Mouse (Mus musculus) embryonic facial prominence, embryonic 12.5 days (tissue): ENCODE measurements around the gene Atp6ap1. TPM values are rescaled to one million over a fixed set of nuclear protein-coding genes. Genes with fewer than 3 reads are reported as not detected.

Experiments
- ATAC-seq: fragments of 200-750 bp; cut with Nextera tagmentation; 2 replicates; pipeline ENCODE4 v1.8.0; 2017; ENCODE audit not compliant: insufficient number of reproducible peaks, insufficient read depth, low FRiP score, low TSS enrichment
- H3K27ac ChIP-seq: fragments of 300-500 bp; sonication (generic); 2 replicates; pipeline ENCODE4 v1.5.1; 2016; ENCODE audit warnings: mild to moderate bottlenecking
- H3K27me3 ChIP-seq: fragments of 300-500 bp; sonication (generic); 2 replicates; pipeline ENCODE4 v1.6.1; 2016; ENCODE audit warnings: mild to moderate bottlenecking, moderate library complexity
- H3K36me3 ChIP-seq: fragments of 300-500 bp; sonication (generic); 2 replicates; pipeline ENCODE4 v1.6.1; 2016; ENCODE audit warnings: mild to moderate bottlenecking
- H3K4me1 ChIP-seq: fragments of 300-500 bp; sonication (generic); 2 replicates; pipeline ENCODE4 v1.6.1; 2016
- H3K4me2 ChIP-seq: fragments of 300-500 bp; sonication (generic); replicated peaks from 2 replicates; pipeline ENCODE4 v1.6.1; 2016; ENCODE audit warnings: mild to moderate bottlenecking, moderate library complexity
- H3K4me3 ChIP-seq: fragments of 300-500 bp; sonication (generic); 2 replicates; pipeline ENCODE4 v1.5.1; 2016; ENCODE audit warnings: mild to moderate bottlenecking
- H3K9ac ChIP-seq: fragments of 300-500 bp; sonication (generic); 2 replicates; pipeline ENCODE4 v1.6.1; 2016; ENCODE audit warnings: mild to moderate bottlenecking, moderate library complexity
- H3K9me3 ChIP-seq: fragments of 300-500 bp; sonication (generic); 2 replicates; pipeline ENCODE4 v1.6.1; 2016; ENCODE audit warnings: mild to moderate bottlenecking, moderate library complexity
- WGBS: fragments of 180-500 bp; shearing (Covaris S2); methylation state at CpG from one replicate; pipeline ENCODE4 v1.1.7; 2016; 5-methylcytosine and 5-hydroxymethylcytosine counted together
- polyA plus RNA-seq: library from polyadenylated mRNA; unstranded; fragments of >200 nt; fragmentation: Nextera tagmentation; extraction: Ambion mirVana; gene quantifications from 2 replicates; pipeline ENCODE4 v1.2.1, GENCODE M21; 2016

Gene Atp6ap1
- polyA plus RNA-seq, 1 experiment from 2014 or later = 120 TPM

- Histone ChIP-seq H3K36me3 (0 out of 2 replicates have a peak, but pooled peaks cover 4% of the 10 kb centered on the region), H3K27me3 (no peaks in the 10 kb centered on the region), H3K27ac (0 out of 2 replicates have a peak overlapping the region, but pooled peaks have one; percentile 1), H3K9ac (no peak overlapping the region), H3K4me2 (no peak overlapping the region), H3K4me3 (no peak overlapping the region), H3K4me1 (no peaks in the 10 kb centered on the region), H3K9me3 (no peaks in the 10 kb centered on the region)
- 25% methylated on average over 10 of the region's 10 CpGs for WGBS
- ATAC-seq = no peak
These were observed 23.2 kb upstream of the Atp6ap1 start for GRCm38 (mm10) chrX:74273422-74274322.

DNA sequence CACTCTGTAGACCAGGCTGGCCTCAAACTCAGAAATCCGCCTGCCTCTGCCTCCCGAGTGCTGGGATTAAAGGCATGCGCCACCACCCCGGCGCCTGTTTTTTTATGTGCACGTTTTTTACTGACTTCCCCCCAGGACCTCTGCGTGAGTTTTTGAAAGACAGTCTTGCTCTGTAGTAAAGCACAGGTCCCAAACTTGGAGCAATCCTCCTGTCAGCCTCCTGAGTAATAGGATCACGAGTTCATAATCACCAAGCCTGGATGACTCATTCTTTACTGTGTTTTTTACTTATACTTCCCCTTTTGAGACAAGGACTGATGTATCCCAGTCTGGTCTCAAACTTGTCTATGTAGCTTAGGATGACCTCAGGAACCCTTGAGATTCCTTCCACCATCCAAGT lies 19.0 kb upstream of the Atp6ap1 start:
- Histone ChIP-seq H3K9ac (no peak overlapping the region), H3K4me1 (no peaks in the 10 kb centered on the region), H3K4me2 (no peak overlapping the region), H3K36me3 (0 out of 2 replicates have a peak, but pooled peaks cover 4% of the 10 kb centered on the region), H3K9me3 (no peaks in the 10 kb centered on the region), H3K27me3 (no peaks in the 10 kb centered on the region), H3K27ac (no peak overlapping the region), H3K4me3 (no peak overlapping the region)
- 71% methylated on average over 8 of the region's 8 CpGs for WGBS
- ATAC-seq = no peak

- 15% methylated on average over 12 of the region's 14 CpGs for WGBS
- Histone ChIP-seq H3K27me3 (no peaks in the 10 kb centered on the region), H3K4me2 (peak overlapping the region; percentile 66), H3K4me1 (no peaks in the 10 kb centered on the region), H3K4me3 (peak overlapping the region; percentile 58), H3K27ac (peak overlapping the region; percentile 82), H3K36me3 (no peaks in the 10 kb centered on the region), H3K9me3 (no peaks in the 10 kb centered on the region), H3K9ac (peak overlapping the region; percentile 67; the same call in 1 of the 2 replicates)
- ATAC-seq = no peak
These were observed 15.7 kb upstream of the Atp6ap1 start for GRCm38 (mm10) chrX:74281041-74281731.

- Histone ChIP-seq H3K4me1 (no peaks in the 10 kb centered on the region), H3K4me2 (peak within 1 kb of the TSS; percentile 66), H3K4me3 (peak within 1 kb of the TSS; percentile 58), H3K36me3 (no peaks in the 10 kb centered on the region), H3K27ac (peak within 1 kb of the TSS; percentile 82), H3K27me3 (no peaks in the 10 kb centered on the region), H3K9ac (peak within 1 kb of the TSS; percentile 67), H3K9me3 (no peaks in the 10 kb centered on the region)
- peak; percentile 94 for ATAC-seq
- WGBS = 25% methylated on average over 16 of the region's 16 CpGs
These were observed 15.0 kb upstream of the Atp6ap1 start, which contains the start of the genes Taz and Dnase1l1 for GRCm38 (mm10) chrX:74281732-74282394. TSS of gene Taz (plus strand) at chrX:74281912. TSS of gene Dnase1l1 (minus strand) at chrX:74282337.

GRCm38 (mm10) chrX:74282395-74283091 lies 14.4 kb upstream of the Atp6ap1 start:
- peak overlapping the region; percentile 67 for H3K9ac ChIP-seq
- H3K36me3 ChIP-seq = no peaks in the 10 kb centered on the region
- H3K4me2 ChIP-seq = peak overlapping the region; percentile 66
- H3K27me3 ChIP-seq = no peaks in the 10 kb centered on the region
- H3K4me3 ChIP-seq = peak overlapping the region; percentile 58
- 19% methylated on average over 39 of the region's 39 CpGs for WGBS
- no peaks in the 10 kb centered on the region for H3K4me1 ChIP-seq
- peak; percentile 61; the same call in 1 of the 2 replicates for ATAC-seq
- no peaks in the 10 kb centered on the region for H3K9me3 ChIP-seq
- H3K27ac ChIP-seq = peak overlapping the region; percentile 82

- H3K4me2 ChIP-seq = peak overlapping the region; percentile 66
- no peak for ATAC-seq
- peak overlapping the region; percentile 67 for H3K9ac ChIP-seq
- WGBS = 30% methylated on average over 5 of the region's 5 CpGs
- no peaks in the 10 kb centered on the region for H3K4me1 ChIP-seq
- no peaks in the 10 kb centered on the region for H3K9me3 ChIP-seq
- peak overlapping the region; percentile 82; the same call in 1 of the 2 replicates for H3K27ac ChIP-seq
- peak overlapping the region; percentile 58 for H3K4me3 ChIP-seq
- H3K36me3 ChIP-seq = no peaks in the 10 kb centered on the region
- no peaks in the 10 kb centered on the region for H3K27me3 ChIP-seq
These were observed 13.8 kb upstream of the Atp6ap1 start for GRCm38 (mm10) chrX:74283092-74283437.

DNA sequence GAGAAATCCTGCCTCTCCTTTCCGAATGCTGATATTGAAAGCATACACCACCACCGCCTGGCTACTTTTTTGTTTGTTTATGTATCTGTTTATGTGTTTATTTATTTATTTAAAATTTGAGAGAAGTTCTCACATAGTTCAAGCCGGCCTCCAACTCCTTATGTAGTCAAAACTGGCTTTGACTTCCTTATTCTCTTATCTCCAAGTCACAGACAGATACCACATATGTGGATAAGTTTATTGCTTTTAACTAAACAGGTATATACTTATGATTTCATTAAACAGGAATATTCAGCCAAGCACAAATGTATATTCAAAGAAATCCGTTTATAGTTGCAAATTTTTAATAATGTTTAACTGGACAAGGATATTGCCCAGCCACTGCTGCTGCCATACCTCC lies 3.5 kb upstream of the Atp6ap1 start:
- Histone ChIP-seq H3K9me3 (no peaks in the 10 kb centered on the region), H3K9ac (no peak overlapping the region), H3K4me2 (no peak overlapping the region), H3K4me3 (no peak overlapping the region), H3K4me1 (no peaks in the 10 kb centered on the region), H3K36me3 (0 out of 2 replicates have a peak, but pooled peaks cover 15% of the 10 kb centered on the region), H3K27me3 (no peaks in the 10 kb centered on the region), H3K27ac (no peak overlapping the region)
- ATAC-seq = no peak
- 82% methylated on average over 4 of the region's 4 CpGs for WGBS

- no peak overlapping the region for H3K4me3 ChIP-seq
- no peak overlapping the region for H3K9ac ChIP-seq
- no peaks in the 10 kb centered on the region for H3K9me3 ChIP-seq
- no peak overlapping the region for H3K27ac ChIP-seq
- no peaks in the 10 kb centered on the region for H3K27me3 ChIP-seq
- peaks cover 21% of the 10 kb centered on the region for H3K36me3 ChIP-seq
- H3K4me2 ChIP-seq = no peak overlapping the region
- 92% methylated on average over 1 of the region's 1 CpGs for WGBS
- ATAC-seq = no peak
- H3K4me1 ChIP-seq = no peaks in the 10 kb centered on the region
These were observed 1.5 kb downstream of the Atp6ap1 start for GRCm38 (mm10) chrX:74298348-74298747.

GRCm38 (mm10) chrX:74299721-74300120 lies 2.8 kb downstream of the Atp6ap1 start:
- Histone ChIP-seq H3K4me1 (no peaks in the 10 kb centered on the region), H3K4me2 (no peak overlapping the region), H3K27ac (no peak overlapping the region), H3K27me3 (no peaks in the 10 kb centered on the region), H3K9me3 (no peaks in the 10 kb centered on the region), H3K9ac (no peak overlapping the region), H3K4me3 (no peak overlapping the region), H3K36me3 (peaks cover 23% of the 10 kb centered on the region)
- WGBS = 83% methylated on average over 3 of the region's 3 CpGs
- no peak for ATAC-seq

GRCm38 (mm10) chrX:74304867-74305700 lies 8.2 kb downstream of the Atp6ap1 start, which contains the start of gene Gdi1:
TSS of gene Gdi1 (plus strand) at chrX:74304998.
- peak within 1 kb of the TSS; percentile 70 for H3K4me2 ChIP-seq
- no peaks in the 10 kb centered on the region for H3K4me1 ChIP-seq
- ATAC-seq = peak; percentile 73; the same call in 1 of the 2 replicates
- H3K27me3 ChIP-seq = no peaks in the 10 kb centered on the region
- H3K27ac ChIP-seq = peak within 1 kb of the TSS; percentile 82
- WGBS = 10% methylated on average over 37 of the region's 41 CpGs
- peak within 1 kb of the TSS; percentile 53 for H3K4me3 ChIP-seq
- peak within 1 kb of the TSS; percentile 75 for H3K9ac ChIP-seq
- H3K36me3 ChIP-seq = peaks cover 44% of the 10 kb centered on the region
- no peaks in the 10 kb centered on the region for H3K9me3 ChIP-seq
